Mouse (Mus musculus): ENCODE measurements around the gene Usp47.

Usp47 gene

DNA sequence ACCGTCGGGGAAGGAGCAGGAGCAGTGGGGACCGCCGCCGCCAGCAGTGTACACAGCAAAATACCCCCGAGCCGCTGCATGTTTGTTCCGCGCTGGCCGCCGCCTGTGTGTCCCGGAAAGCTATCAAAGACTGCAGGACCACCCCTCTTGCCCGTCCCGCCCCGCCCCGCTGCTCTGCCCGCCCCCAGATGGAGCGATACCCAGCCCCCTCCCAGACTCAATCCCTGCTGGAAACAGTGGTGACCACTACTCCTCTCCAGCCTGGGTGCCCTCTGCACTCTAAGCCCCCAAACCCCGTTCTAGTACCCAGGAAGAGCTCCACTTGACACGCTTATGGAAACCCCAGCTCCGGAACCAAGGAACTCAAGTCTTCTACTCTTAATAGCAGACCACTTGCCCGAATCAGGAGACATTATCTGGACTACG is 135.0 kb downstream of the Usp47 start:
- DNase-seq, result peak; percentile 85

DNA sequence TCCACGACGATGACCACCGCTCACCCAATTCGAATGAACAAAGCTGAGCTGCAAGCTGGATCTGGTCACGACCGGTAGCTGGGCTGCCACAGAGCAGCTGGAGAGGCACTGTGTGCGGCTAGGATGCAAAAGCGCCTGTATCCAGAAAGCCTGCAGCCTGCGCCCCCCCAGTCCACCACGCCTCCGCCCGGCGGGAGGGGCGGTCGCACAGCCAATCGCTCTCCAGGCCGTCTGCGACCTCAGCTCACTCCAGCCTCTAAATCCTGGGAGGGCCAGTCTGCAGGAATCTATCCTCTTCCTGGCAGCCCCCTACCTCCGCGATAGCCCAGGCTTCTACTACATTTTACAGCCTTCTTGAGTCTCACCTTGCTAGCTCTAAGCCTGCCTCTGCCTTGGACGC is 135.6 kb downstream of the Usp47 start, which contains the start of gene Dkk3:
Dkk3 (minus strand) TSS at position 116 of the 400 bp plus-strand sequence.
- DNase-seq, result peak; percentile 87

DNA sequence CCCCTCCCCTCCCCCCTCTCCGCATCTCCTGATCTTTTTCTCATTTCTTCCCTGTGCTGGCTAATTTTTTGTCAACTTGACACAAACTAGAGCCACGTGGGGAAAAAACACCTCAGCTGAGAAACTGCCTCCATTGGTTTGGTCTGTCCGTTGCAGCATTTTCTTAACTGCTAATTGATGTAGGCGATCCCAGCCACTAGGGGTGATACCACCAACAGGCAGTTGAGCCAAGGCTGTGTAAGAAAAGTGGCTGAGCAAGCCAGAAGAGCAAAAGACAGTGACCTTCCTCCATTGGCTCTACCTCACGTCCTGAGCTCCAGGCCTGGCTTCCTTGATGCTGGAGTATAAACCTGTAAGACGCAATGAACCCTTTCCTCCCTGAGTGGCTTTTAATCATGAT is 136.5 kb downstream of the Usp47 start:
- no peak for DNase-seq

Measured in heart, adult 11 months (tissue).